Mouse (Mus musculus): ENCODE measurements at regions not wholly inside any gene's neighbourhood (a gene's known extent, or its start where the extent isn't known, plus 50 kb on each side); places are given as distances from the start of the nearest gene placed in this dataset.

DNA sequence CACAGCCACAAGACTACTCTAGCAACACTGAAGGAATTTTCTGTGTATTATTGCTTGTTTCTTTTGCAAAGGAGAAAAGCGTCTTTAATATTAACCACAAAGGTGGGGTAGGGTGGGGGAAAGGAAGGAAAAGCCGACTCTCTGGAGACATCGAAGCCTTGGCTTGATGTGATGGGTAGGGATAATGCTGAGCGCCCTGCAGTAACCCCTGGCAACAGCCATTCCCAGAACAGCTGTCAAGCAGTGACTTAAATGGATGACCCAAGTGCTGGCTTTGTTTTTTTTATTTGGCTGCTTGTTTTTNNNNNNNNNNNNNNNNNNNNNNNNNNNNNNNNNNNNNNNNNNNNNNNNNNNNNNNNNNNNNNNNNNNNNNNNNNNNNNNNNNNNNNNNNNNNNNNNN is 51.6 kb upstream of the Klf7 start:
- in situ Hi-C loops (cut with MboI; ENCODE audit: low pct_ligation_motif_present, low pct_unique_long_range_greater_than_20kb, low sequenced_read_pairs) = no loop called here
- H3K4me3 ChIP-seq (replicated peaks in 1 of 3; ENCODE audit: low read depth in 2 of 3, low read length in 2 of 3, poor library complexity in 1 of 3) = no peak overlapping the region
- no peak overlapping the region for H3K27ac ChIP-seq (ENCODE audit: insufficient read depth, low read depth)
- dilution Hi-C loops (cut with MboI; ENCODE audit: extremely low pct_ligation_motif_present, extremely low pct_unique_long_range_greater_than_20kb, low sequenced_read_pairs) = no loop called here
- H3K4me2 ChIP-seq (ENCODE audit: insufficient read depth, low read depth, poor library complexity, severe bottlenecking) = no peak overlapping the region
- no peaks in the 10 kb centered on the region for H3K9me3 ChIP-seq (replicated peaks; ENCODE audit: low read length)
- H3K9ac ChIP-seq (ENCODE audit: insufficient read depth, low read depth) = no peak overlapping the region
- H3K79me2 ChIP-seq (replicated peaks; ENCODE audit: control insufficient read depth, extremely low read depth, insufficient read depth, poor library complexity, severe bottlenecking) = no peaks in the 10 kb centered on the region
- H3K36me3 ChIP-seq (replicated peaks in 1 of 2; ENCODE audit: control insufficient read depth in 1 of 2, insufficient read depth in 1 of 2, low read length in 1 of 2) = no peaks in the 10 kb centered on the region
- DNase-seq (ENCODE audit: extremely low read depth) = no peak
- no peaks in the 10 kb centered on the region for H3K27me3 ChIP-seq (replicated peaks)
- TF ChIP-seq TCF12 (IDR thresholded peaks at IDR 0.05; ENCODE audit: low read depth, low read length) = no peak
- TF ChIP-seq HCFC1 (IDR thresholded peaks at IDR 0.05; ENCODE audit: low read depth, low read length) = no peak
- no peak for TF ChIP-seq BHLHE40 (IDR thresholded peaks at IDR 0.05; ENCODE audit: low read depth, low read length)
- TF ChIP-seq ZKSCAN1 (IDR thresholded peaks at IDR 0.05; ENCODE audit: borderline replicate concordance, low read depth, low read length) = no peak
- no peak for TF ChIP-seq ELF1 (IDR thresholded peaks at IDR 0.05; ENCODE audit: low read depth, low read length)
- TF ChIP-seq EP300 (IDR thresholded peaks at IDR 0.05; ENCODE audit: low read length) = no peak
- TF ChIP-seq USF2 (conservative IDR thresholded peaks at IDR 0.05; ENCODE audit: low read depth, low read length) = no peak
- no peak for TF ChIP-seq MAX (IDR thresholded peaks at IDR 0.05; ENCODE audit: low read length)
- no peak for TF ChIP-seq E2F4 (IDR thresholded peaks at IDR 0.05; ENCODE audit: insufficient replicate concordance, low read depth, low read length)
- no peak for TF ChIP-seq JUND (conservative IDR thresholded peaks at IDR 0.05; ENCODE audit: low read depth, low read length)
- no peak for TF ChIP-seq IRF4 (IDR thresholded peaks at IDR 0.05; ENCODE audit: low read depth, low read length)
- no peak for TF ChIP-seq MAZ (IDR thresholded peaks at IDR 0.05; ENCODE audit: low read depth, low read length)
- no peaks in the 10 kb centered on the region for H3K4me1 ChIP-seq (ENCODE audit: control insufficient read depth in 1 of 2, insufficient read depth in 2 of 2)

DNA sequence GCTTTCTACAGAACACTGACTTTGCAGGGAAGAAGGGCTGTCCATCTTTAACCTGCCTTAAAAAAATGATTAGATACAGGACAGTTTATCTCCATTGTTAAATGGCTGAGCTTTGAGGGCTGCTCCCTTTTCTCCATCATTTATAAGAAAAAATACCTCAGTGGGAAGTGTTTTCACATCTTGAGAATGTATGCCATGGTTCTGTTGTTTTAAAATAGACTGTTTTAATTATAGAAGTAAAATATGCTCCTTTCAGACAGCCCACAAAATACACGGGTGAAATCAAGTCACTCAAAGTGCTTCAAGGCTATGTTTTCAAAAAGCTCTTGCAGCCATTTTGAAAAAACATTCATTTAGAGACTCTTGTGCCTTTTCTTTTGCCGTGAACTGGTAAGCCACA is 50.0 kb upstream of the Klf7 start:
- Histone ChIP-seq H3K9ac (ENCODE audit: insufficient read depth, low read depth) (no peak overlapping the region), H3K27me3 (replicated peaks) (no peaks in the 10 kb centered on the region), H3K9me3 (replicated peaks; ENCODE audit: low read length) (no peaks in the 10 kb centered on the region), H3K27ac (ENCODE audit: insufficient read depth, low read depth) (no peak overlapping the region), H3K4me1 (ENCODE audit: control insufficient read depth in 1 of 2, insufficient read depth in 2 of 2) (no peaks in the 10 kb centered on the region), H3K79me2 (replicated peaks; ENCODE audit: control insufficient read depth, extremely low read depth, insufficient read depth, poor library complexity, severe bottlenecking) (no peaks in the 10 kb centered on the region), H3K36me3 (replicated peaks in 1 of 2; ENCODE audit: control insufficient read depth in 1 of 2, insufficient read depth in 1 of 2, low read length in 1 of 2) (no peaks in the 10 kb centered on the region), H3K4me2 (ENCODE audit: insufficient read depth, low read depth, poor library complexity, severe bottlenecking) (no peak overlapping the region), H3K4me3 (replicated peaks in 1 of 3; ENCODE audit: low read depth in 2 of 3, low read length in 2 of 3, poor library complexity in 1 of 3) (no peak overlapping the region)
- TF ChIP-seq ELF1 (IDR thresholded peaks at IDR 0.05; ENCODE audit: low read depth, low read length) = no peak
- DNase-seq (ENCODE audit: extremely low read depth) = no peak
- dilution Hi-C loops (cut with MboI; ENCODE audit: extremely low pct_ligation_motif_present, extremely low pct_unique_long_range_greater_than_20kb, low sequenced_read_pairs) (no loop called here), in situ Hi-C loops (cut with MboI; ENCODE audit: low pct_ligation_motif_present, low pct_unique_long_range_greater_than_20kb, low sequenced_read_pairs) (no loop called here)

Measured in CH12.LX (cell line).